Mouse (Mus musculus): Measurements from ENCODE around the gene Cdk2. TPM values are rescaled to one million over a fixed set of nuclear protein-coding genes. Genes with fewer than 3 reads are reported as not detected.

The Cdk2 gene
- polyA plus RNA-seq, 1 experiment, result 19.8 TPM

DNA sequence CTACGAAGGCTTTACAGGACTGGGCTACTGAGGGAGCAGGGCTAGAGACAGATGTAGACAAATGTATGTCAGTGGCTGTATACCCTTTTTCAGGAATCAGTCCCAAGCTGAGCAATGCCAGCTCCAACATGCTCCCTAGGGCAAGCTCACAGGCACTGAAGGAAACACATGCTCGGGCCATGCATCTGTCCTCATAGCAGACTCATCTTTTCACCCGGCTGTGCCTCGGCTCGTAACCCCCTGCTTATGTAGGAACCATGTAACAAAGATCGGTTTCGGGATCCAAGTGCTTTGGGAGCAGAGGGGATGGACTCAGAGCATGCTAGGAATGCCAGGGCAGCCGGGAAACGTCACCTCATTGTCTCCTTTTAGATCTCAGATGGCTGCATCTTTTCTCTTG is 45.3 kb downstream of the Cdk2 start:
- Histone ChIP-seq H3K27me3 (ENCODE audit: control insufficient read depth, insufficient read depth, low read length) (no peaks in the 10 kb centered on the region), H3K4me3 (ENCODE audit: extremely low read depth, insufficient read depth, insufficient read length) (no peak overlapping the region), H3K36me3 (ENCODE audit: control insufficient read depth, insufficient read depth, low read length) (no peaks in the 10 kb centered on the region), H3K27ac (ENCODE audit: insufficient read depth, low read length) (no peak overlapping the region), H3K4me1 (ENCODE audit: control insufficient read depth, insufficient read depth, insufficient read length) (no peaks in the 10 kb centered on the region)
- DNase-seq (ENCODE audit: low read depth in 1 of 2, low spot score in 2 of 2), result no peak
- TF ChIP-seq CTCF (IDR thresholded peaks at IDR 0.05; ENCODE audit: extremely low read depth, insufficient read depth, insufficient read length, insufficient replicate concordance), result no peak
- no peak for TF ChIP-seq POLR2A (IDR thresholded peaks at IDR 0.05; ENCODE audit: low read depth, low read length)
- WGBS, result 82% methylated on average over 9 of the region's 9 CpGs

DNA sequence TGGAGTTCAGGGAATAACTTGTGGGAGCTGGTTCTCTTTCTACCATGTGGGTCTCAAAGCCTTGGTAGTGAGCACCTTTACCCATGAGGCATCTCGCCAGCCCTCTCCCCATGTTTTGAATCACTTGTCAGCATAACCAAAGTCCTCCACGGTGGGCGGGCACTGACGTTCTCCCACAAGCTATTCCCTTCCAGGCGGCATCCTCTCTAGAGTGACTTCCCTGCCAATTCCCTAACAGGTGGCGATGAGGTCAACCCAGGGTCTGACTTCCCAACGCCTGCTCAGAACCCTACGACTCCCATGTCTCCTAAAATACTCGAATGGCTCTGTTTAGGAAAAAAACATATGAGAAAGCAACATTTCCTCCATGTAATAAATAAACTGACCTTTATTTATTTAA is 47.0 kb downstream of the Cdk2 start:
- H3K27ac ChIP-seq (ENCODE audit: insufficient read depth, low read length), result no peak overlapping the region
- H3K27me3 ChIP-seq (ENCODE audit: control insufficient read depth, insufficient read depth, low read length), result no peaks in the 10 kb centered on the region
- 80% methylated on average over 9 of the region's 9 CpGs for WGBS
- no peaks in the 10 kb centered on the region for H3K36me3 ChIP-seq (ENCODE audit: control insufficient read depth, insufficient read depth, low read length)
- DNase-seq (ENCODE audit: low read depth in 1 of 2, low spot score in 2 of 2), result no peak
- no peaks in the 10 kb centered on the region for H3K4me1 ChIP-seq (ENCODE audit: control insufficient read depth, insufficient read depth, insufficient read length)
- no peak for TF ChIP-seq CTCF (IDR thresholded peaks at IDR 0.05; ENCODE audit: extremely low read depth, insufficient read depth, insufficient read length, insufficient replicate concordance)
- no peak for TF ChIP-seq POLR2A (IDR thresholded peaks at IDR 0.05; ENCODE audit: low read depth, low read length)
- H3K4me3 ChIP-seq (ENCODE audit: extremely low read depth, insufficient read depth, insufficient read length), result no peak overlapping the region

DNA sequence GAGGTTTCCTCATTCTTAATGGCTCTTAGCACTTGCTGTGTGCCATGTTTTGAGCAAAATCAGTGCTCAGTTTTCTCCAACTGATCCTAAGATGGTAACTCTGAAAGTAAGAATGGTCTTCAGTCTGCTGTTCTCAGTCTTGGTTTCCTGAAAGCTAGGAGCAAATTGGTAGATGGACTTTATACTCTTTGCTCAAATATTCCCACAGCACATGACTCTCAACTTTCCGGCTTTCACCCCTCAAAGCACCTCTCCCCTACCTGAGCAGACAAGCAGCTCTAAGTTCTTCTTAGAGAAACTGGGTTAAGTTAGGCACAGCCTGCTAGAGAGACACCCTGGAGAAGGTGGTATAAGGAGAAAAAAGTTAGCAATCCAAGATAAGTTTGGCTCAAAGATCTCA is 48.1 kb downstream of the Cdk2 start:
- Histone ChIP-seq H3K4me3 (ENCODE audit: extremely low read depth, insufficient read depth, insufficient read length) (no peak overlapping the region), H3K27me3 (ENCODE audit: control insufficient read depth, insufficient read depth, low read length) (no peaks in the 10 kb centered on the region), H3K36me3 (ENCODE audit: control insufficient read depth, insufficient read depth, low read length) (no peaks in the 10 kb centered on the region), H3K27ac (ENCODE audit: insufficient read depth, low read length) (no peak overlapping the region), H3K4me1 (ENCODE audit: control insufficient read depth, insufficient read depth, insufficient read length) (no peaks in the 10 kb centered on the region)
- DNase-seq (ENCODE audit: low read depth in 1 of 2, low spot score in 2 of 2), result no peak
- TF ChIP-seq POLR2A (IDR thresholded peaks at IDR 0.05; ENCODE audit: low read depth, low read length) (no peak), CTCF (IDR thresholded peaks at IDR 0.05; ENCODE audit: extremely low read depth, insufficient read depth, insufficient read length, insufficient replicate concordance) (no peak)
- WGBS, result 95% methylated on average over 1 of the region's 1 CpGs

DNA sequence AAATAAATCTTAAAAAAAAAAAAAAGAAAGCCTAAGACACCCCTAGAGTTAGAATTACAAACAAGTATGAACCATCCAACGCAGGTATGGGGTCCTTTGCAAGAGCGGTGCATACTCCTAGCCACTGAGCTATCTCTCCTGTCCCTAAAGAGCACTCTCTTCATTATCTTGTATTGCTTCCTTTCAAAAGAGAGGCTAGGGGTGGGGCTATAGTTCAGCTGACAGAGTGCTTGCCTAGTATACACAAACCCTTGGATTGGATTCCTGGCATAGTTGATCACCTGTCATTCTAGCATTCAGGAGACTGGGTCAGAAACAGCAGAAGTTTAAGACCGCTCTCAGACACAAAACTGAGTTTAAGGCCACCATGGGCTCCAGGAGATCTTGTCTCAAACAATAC is 49.6 kb downstream of the Cdk2 start:
- 88% methylated on average over 3 of the region's 3 CpGs for WGBS
- Histone ChIP-seq H3K36me3 (ENCODE audit: control insufficient read depth, insufficient read depth, low read length) (no peaks in the 10 kb centered on the region), H3K27me3 (ENCODE audit: control insufficient read depth, insufficient read depth, low read length) (no peaks in the 10 kb centered on the region), H3K27ac (ENCODE audit: insufficient read depth, low read length) (no peak overlapping the region), H3K4me1 (ENCODE audit: control insufficient read depth, insufficient read depth, insufficient read length) (no peaks in the 10 kb centered on the region), H3K4me3 (ENCODE audit: extremely low read depth, insufficient read depth, insufficient read length) (no peak overlapping the region)
- TF ChIP-seq POLR2A (IDR thresholded peaks at IDR 0.05; ENCODE audit: low read depth, low read length), result no peak
- TF ChIP-seq CTCF (IDR thresholded peaks at IDR 0.05; ENCODE audit: extremely low read depth, insufficient read depth, insufficient read length, insufficient replicate concordance), result no peak
- no peak for DNase-seq (ENCODE audit: low read depth in 1 of 2, low spot score in 2 of 2)

DNA sequence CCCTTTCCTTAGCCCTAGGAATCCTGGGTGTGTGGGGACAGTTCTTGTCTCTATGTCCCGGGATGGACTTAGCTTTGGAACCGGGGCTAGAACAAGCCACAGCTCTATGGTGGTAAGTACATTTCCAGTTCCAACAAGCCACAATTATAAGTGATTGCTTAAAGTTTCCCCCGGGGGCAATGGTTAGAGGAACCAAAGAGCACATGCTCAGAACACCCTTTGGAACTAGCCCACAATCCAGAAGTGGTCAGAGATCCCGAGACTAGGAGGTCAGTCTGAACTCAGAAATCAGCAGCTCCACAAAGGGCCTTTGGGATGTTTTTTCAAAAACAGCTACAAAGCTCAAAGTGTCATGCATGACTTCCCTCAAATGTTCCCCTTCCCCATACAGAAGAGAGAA is 51.0 kb downstream of the Cdk2 start:
- H3K4me1 ChIP-seq (ENCODE audit: control insufficient read depth, insufficient read depth, insufficient read length), result no peaks in the 10 kb centered on the region
- H3K27ac ChIP-seq (ENCODE audit: insufficient read depth, low read length), result no peak overlapping the region
- no peaks in the 10 kb centered on the region for H3K36me3 ChIP-seq (ENCODE audit: control insufficient read depth, insufficient read depth, low read length)
- WGBS, result 61% methylated on average over 4 of the region's 4 CpGs
- H3K4me3 ChIP-seq (ENCODE audit: extremely low read depth, insufficient read depth, insufficient read length), result no peak overlapping the region
- no peaks in the 10 kb centered on the region for H3K27me3 ChIP-seq (ENCODE audit: control insufficient read depth, insufficient read depth, low read length)
- TF ChIP-seq CTCF (IDR thresholded peaks at IDR 0.05; ENCODE audit: extremely low read depth, insufficient read depth, insufficient read length, insufficient replicate concordance) (no peak), POLR2A (IDR thresholded peaks at IDR 0.05; ENCODE audit: low read depth, low read length) (no peak)
- DNase-seq (ENCODE audit: low read depth in 1 of 2, low spot score in 2 of 2), result no peak

Other genes with a start within 250 kb of the Cdk2 start
- 67.8 and 84.5 TPM in 2 replicates for gene Smarcc2, start 245.8 kb downstream of the Cdk2 start, polyA plus RNA-seq (2012; rRNA removed)
- gene Myl6, start 210.9 kb downstream of the Cdk2 start, polyA plus RNA-seq (2012; rRNA removed), result 376 and 451 TPM in 2 replicates
- gene Myl6b, start 206.3 kb downstream of the Cdk2 start, polyA plus RNA-seq (2012; rRNA removed), result 0.67 and 1.1 TPM in 2 replicates
- 121 and 148 TPM in 2 replicates for gene Esyt1, start 179.2 kb downstream of the Cdk2 start, polyA plus RNA-seq (2012; rRNA removed)
- 17.4 and 19.9 TPM in 2 replicates for gene Zc3h10, start 157.3 kb downstream of the Cdk2 start, polyA plus RNA-seq (2012; rRNA removed)
- gene Rpl41, start 155.7 kb downstream of the Cdk2 start, polyA plus RNA-seq (2012; rRNA removed), result 2,135 and 2,270 TPM in 2 replicates
- gene Pa2g4, start 139.0 kb downstream of the Cdk2 start, polyA plus RNA-seq (2012; rRNA removed), result 16.8 and 18.9 TPM in 2 replicates
- 1.6 TPM in 2 replicates for gene Erbb3, start 115.4 kb downstream of the Cdk2 start, polyA plus RNA-seq (2012; rRNA removed)
- gene Rps26, start 78.3 kb downstream of the Cdk2 start, polyA plus RNA-seq (2012; rRNA removed), result 929 and 934 TPM in 2 replicates
- 1.1 and 1.7 TPM in 2 replicates for gene Ikzf4, start 59.0 kb downstream of the Cdk2 start, polyA plus RNA-seq (2012; rRNA removed)
- gene Suox, start 31.0 kb downstream of the Cdk2 start, polyA plus RNA-seq (2012; rRNA removed), result 6.5 and 6.9 TPM in 2 replicates
- 43.3 and 44.4 TPM in 2 replicates for gene Rab5b, start 8.8 kb downstream of the Cdk2 start, polyA plus RNA-seq (2012; rRNA removed)
- 0.66 and 9.3 TPM in 2 replicates for gene Pmel, start 836 bp downstream of the Cdk2 start, polyA plus RNA-seq (2012; rRNA removed)
- 124 and 126 TPM in 2 replicates for gene Dgka, start 39.8 kb upstream of the Cdk2 start, polyA plus RNA-seq (2012; rRNA removed)
- gene Pym1, start 42.9 kb upstream of the Cdk2 start, polyA plus RNA-seq (2012; rRNA removed), result 31.7 and 34.7 TPM in 2 replicates
- 1.7 and 1.8 TPM in 2 replicates for gene Mmp19, start 85.9 kb upstream of the Cdk2 start, polyA plus RNA-seq (2012; rRNA removed)
- gene Dnajc14, start 99.0 kb upstream of the Cdk2 start, polyA plus RNA-seq (2012; rRNA removed), result 9.1 and 9.4 TPM in 2 replicates
- gene Tmem198b, start 99.3 kb upstream of the Cdk2 start, polyA plus RNA-seq (2012; rRNA removed), result 10.8 and 11.6 TPM in 2 replicates
- gene Sarnp, start 112.3 kb upstream of the Cdk2 start, polyA plus RNA-seq (2012; rRNA removed), result 3.0 and 4.5 TPM in 2 replicates
- gene Ormdl2, start 116.6 kb upstream of the Cdk2 start, polyA plus RNA-seq (2012; rRNA removed), result 25.5 and 28.9 TPM in 2 replicates
- 5.8 and 6.0 TPM in 2 replicates for gene Gdf11, start 186.7 kb upstream of the Cdk2 start, polyA plus RNA-seq (2012; rRNA removed)
- 25.8 and 35.7 TPM in 2 replicates for gene Cd63, start 196.0 kb upstream of the Cdk2 start, polyA plus RNA-seq (2012; rRNA removed)
- 15.1 and 15.8 TPM in 2 replicates for gene Rdh5, start 217.9 kb upstream of the Cdk2 start, polyA plus RNA-seq (2012; rRNA removed)
- 113 and 138 TPM in 2 replicates for gene Bloc1s1, start 219.0 kb upstream of the Cdk2 start, polyA plus RNA-seq (2012; rRNA removed)
- 5.8 and 6.5 TPM in 2 replicates for gene Itga7, start 228.8 kb upstream of the Cdk2 start, polyA plus RNA-seq (2012; rRNA removed)